Mouse (Mus musculus) intestine, embryonic 16.5 days (tissue): ENCODE results near the gene Slc16a7. TPM values are rescaled to one million over a fixed set of nuclear protein-coding genes. Genes with fewer than 3 reads are reported as not detected.

Experiments used
- ATAC-seq: fragments of 200-750 bp; cut with Nextera tagmentation; 2 replicates; pipeline ENCODE4 v1.8.0; 2017; ENCODE audit warnings: moderate TSS enrichment, moderate library complexity
- H3K27ac ChIP-seq: fragments of 300-500 bp; sonication (generic); 2 replicates; pipeline ENCODE4 v1.5.1; 2014; ENCODE audit warnings: mild to moderate bottlenecking, low read length
- H3K27me3 ChIP-seq: fragments of 300-500 bp; sonication (generic); replicated peaks from 2 replicates; pipeline ENCODE4 v1.6.1; 2014; ENCODE audit warnings: low read length, control low read depth, mixed read lengths; ENCODE audit not compliant: control insufficient read depth, insufficient read depth
- H3K36me3 ChIP-seq: fragments of 300-500 bp; sonication (generic); 2 replicates; pipeline ENCODE4 v1.6.1; 2014; ENCODE audit warnings: low read length, control low read depth; ENCODE audit not compliant: control insufficient read depth, insufficient read depth
- H3K4me1 ChIP-seq: fragments of 300-500 bp; sonication (generic); 2 replicates; pipeline ENCODE4 v1.6.1; 2014; ENCODE audit warnings: low read length, control low read depth, mixed read lengths; ENCODE audit not compliant: control insufficient read depth, insufficient read depth
- H3K4me2 ChIP-seq: fragments of 300-500 bp; sonication (generic); 2 replicates; pipeline ENCODE4 v1.6.1; 2014; ENCODE audit warnings: low read depth, low read length, control low read depth
- H3K4me3 ChIP-seq: fragments of 300-500 bp; sonication (generic); 2 replicates; pipeline ENCODE4 v1.5.1; 2014; ENCODE audit warnings: mild to moderate bottlenecking, low read length
- H3K9ac ChIP-seq: fragments of 300-500 bp; sonication (generic); 2 replicates; pipeline ENCODE4 v1.6.1; 2014; ENCODE audit warnings: low read depth, low read length
- H3K9me3 ChIP-seq: fragments of 300-500 bp; sonication (generic); 2 replicates; pipeline ENCODE4 v1.6.1; 2016; ENCODE audit warnings: low read length, control low read depth; ENCODE audit not compliant: control insufficient read depth
- WGBS: fragments of 180-500 bp; shearing (Covaris S2); extraction: QIAGEN DNeasy Blood & Tissue Kit; methylation state at CpG from one replicate; pipeline ENCODE4 v1.1.7; 2014; 5-methylcytosine and 5-hydroxymethylcytosine counted together
- polyA plus RNA-seq: library from polyadenylated mRNA; unstranded; fragments of >200 nt; fragmentation: Nextera tagmentation; extraction: Ambion mirVana; gene quantifications from 2 replicates; pipeline ENCODE4 v1.2.1, GENCODE M21; 2015

Slc16a7 gene
- polyA plus RNA-seq, 1 experiment from 2014 or later, result 4.2 TPM

GRCm38 (mm10) chr10:125370037-125370610 is 19.1 kb downstream of the Slc16a7 start:
- Histone ChIP-seq H3K36me3 (no peaks in the 10 kb centered on the region), H3K4me2 (no peak overlapping the region), H3K27ac (no peak overlapping the region), H3K4me1 (no peaks in the 10 kb centered on the region), H3K4me3 (no peak overlapping the region), H3K9me3 (no peaks in the 10 kb centered on the region), H3K9ac (no peak overlapping the region), H3K27me3 (no peaks in the 10 kb centered on the region)
- 70% methylated on average over 8 of the region's 8 CpGs for WGBS
- ATAC-seq, result no peak

GRCm38 (mm10) chr10:125358479-125358878 is 30.8 kb downstream of the Slc16a7 start:
- no peak overlapping the region for H3K4me3 ChIP-seq
- no peak overlapping the region for H3K27ac ChIP-seq
- no peaks in the 10 kb centered on the region for H3K36me3 ChIP-seq
- no peaks in the 10 kb centered on the region for H3K4me1 ChIP-seq
- H3K27me3 ChIP-seq, result no peaks in the 10 kb centered on the region
- H3K9me3 ChIP-seq, result no peaks in the 10 kb centered on the region
- H3K9ac ChIP-seq, result no peak overlapping the region
- ATAC-seq, result no peak
- WGBS, result 88% methylated on average over 7 of the region's 7 CpGs
- H3K4me2 ChIP-seq, result no peak overlapping the region

GRCm38 (mm10) chr10:125352805-125353204 is 36.5 kb downstream of the Slc16a7 start:
- H3K4me3 ChIP-seq, result no peak overlapping the region
- H3K9me3 ChIP-seq, result no peaks in the 10 kb centered on the region
- no peaks in the 10 kb centered on the region for H3K27me3 ChIP-seq
- no peak overlapping the region for H3K4me2 ChIP-seq
- no peak for ATAC-seq
- no peaks in the 10 kb centered on the region for H3K36me3 ChIP-seq
- H3K9ac ChIP-seq, result no peak overlapping the region
- H3K4me1 ChIP-seq, result no peaks in the 10 kb centered on the region
- WGBS, result 78% methylated on average over 7 of the region's 7 CpGs
- H3K27ac ChIP-seq, result no peak overlapping the region

- Histone ChIP-seq H3K9me3 (no peaks in the 10 kb centered on the region), H3K9ac (no peak overlapping the region), H3K4me2 (no peak overlapping the region), H3K36me3 (no peaks in the 10 kb centered on the region), H3K27ac (no peak overlapping the region), H3K4me1 (no peaks in the 10 kb centered on the region), H3K4me3 (no peak overlapping the region), H3K27me3 (no peaks in the 10 kb centered on the region)
- ATAC-seq, result no peak
- 75% methylated on average over 3 of the region's 3 CpGs for WGBS
These were observed 41.1 kb downstream of the Slc16a7 start for GRCm38 (mm10) chr10:125348171-125348570.

- no peak overlapping the region for H3K4me3 ChIP-seq
- H3K4me2 ChIP-seq, result no peak overlapping the region
- no peaks in the 10 kb centered on the region for H3K36me3 ChIP-seq
- no peaks in the 10 kb centered on the region for H3K27me3 ChIP-seq
- H3K27ac ChIP-seq, result no peak overlapping the region
- no peaks in the 10 kb centered on the region for H3K4me1 ChIP-seq
- WGBS, result 90% methylated on average over 6 of the region's 6 CpGs
- H3K9me3 ChIP-seq, result no peaks in the 10 kb centered on the region
- no peak for ATAC-seq
- H3K9ac ChIP-seq, result no peak overlapping the region
These were observed 42.1 kb downstream of the Slc16a7 start for GRCm38 (mm10) chr10:125347149-125347548.

GRCm38 (mm10) chr10:125346364-125346763 is 42.9 kb downstream of the Slc16a7 start:
- Histone ChIP-seq H3K36me3 (no peaks in the 10 kb centered on the region), H3K27me3 (no peaks in the 10 kb centered on the region), H3K9me3 (no peaks in the 10 kb centered on the region), H3K4me3 (no peak overlapping the region), H3K4me1 (no peaks in the 10 kb centered on the region), H3K27ac (no peak overlapping the region), H3K9ac (no peak overlapping the region), H3K4me2 (no peak overlapping the region)
- no peak for ATAC-seq
- 73% methylated on average over 4 of the region's 4 CpGs for WGBS

- Histone ChIP-seq H3K4me1 (no peaks in the 10 kb centered on the region), H3K36me3 (no peaks in the 10 kb centered on the region), H3K4me2 (no peak overlapping the region), H3K9me3 (no peaks in the 10 kb centered on the region), H3K9ac (no peak overlapping the region), H3K4me3 (no peak overlapping the region), H3K27me3 (no peaks in the 10 kb centered on the region), H3K27ac (no peak overlapping the region)
- no peak for ATAC-seq
- WGBS, result 74% methylated on average over 1 of the region's 1 CpGs
These were observed 43.7 kb downstream of the Slc16a7 start for GRCm38 (mm10) chr10:125345583-125345982.

GRCm38 (mm10) chr10:125342204-125342603 is 47.1 kb downstream of the Slc16a7 start:
- Histone ChIP-seq H3K36me3 (no peaks in the 10 kb centered on the region), H3K4me2 (no peak overlapping the region), H3K9me3 (no peaks in the 10 kb centered on the region), H3K4me3 (no peak overlapping the region), H3K27ac (no peak overlapping the region), H3K27me3 (no peaks in the 10 kb centered on the region), H3K4me1 (no peaks in the 10 kb centered on the region), H3K9ac (no peak overlapping the region)
- 75% methylated on average over 7 of the region's 7 CpGs for WGBS
- ATAC-seq, result no peak

GRCm38 (mm10) chr10:125333799-125334198 is 55.5 kb downstream of the Slc16a7 start:
- H3K27ac ChIP-seq, result no peak overlapping the region
- 0 out of 2 replicates have a peak, but pooled peaks cover 1% of the 10 kb centered on the region for H3K4me1 ChIP-seq
- no peak overlapping the region for H3K9ac ChIP-seq
- H3K9me3 ChIP-seq, result no peaks in the 10 kb centered on the region
- H3K4me2 ChIP-seq, result no peak overlapping the region
- H3K36me3 ChIP-seq, result no peaks in the 10 kb centered on the region
- no peaks in the 10 kb centered on the region for H3K27me3 ChIP-seq
- no peak for ATAC-seq
- no peak overlapping the region for H3K4me3 ChIP-seq
- WGBS, result 90% methylated on average over 5 of the region's 5 CpGs

- WGBS, result 46% methylated on average over 5 of the region's 5 CpGs
- Histone ChIP-seq H3K27ac (no peak overlapping the region), H3K9me3 (no peaks in the 10 kb centered on the region), H3K36me3 (no peaks in the 10 kb centered on the region), H3K4me2 (no peak overlapping the region), H3K4me1 (0 out of 2 replicates have a peak, but pooled peaks cover 5% of the 10 kb centered on the region), H3K9ac (no peak overlapping the region), H3K4me3 (no peak overlapping the region), H3K27me3 (no peaks in the 10 kb centered on the region)
- no peak for ATAC-seq
These were observed 57.9 kb downstream of the Slc16a7 start for GRCm38 (mm10) chr10:125331334-125331733.
